Mouse (Mus musculus): Measurements from ENCODE around the gene Slc4a1. TPM values are rescaled to one million over a fixed set of nuclear protein-coding genes. Genes with fewer than 3 reads are reported as not detected.

The Slc4a1 gene
- polyA plus RNA-seq, 1 experiment from 2014 or later = 2.3 TPM

DNA sequence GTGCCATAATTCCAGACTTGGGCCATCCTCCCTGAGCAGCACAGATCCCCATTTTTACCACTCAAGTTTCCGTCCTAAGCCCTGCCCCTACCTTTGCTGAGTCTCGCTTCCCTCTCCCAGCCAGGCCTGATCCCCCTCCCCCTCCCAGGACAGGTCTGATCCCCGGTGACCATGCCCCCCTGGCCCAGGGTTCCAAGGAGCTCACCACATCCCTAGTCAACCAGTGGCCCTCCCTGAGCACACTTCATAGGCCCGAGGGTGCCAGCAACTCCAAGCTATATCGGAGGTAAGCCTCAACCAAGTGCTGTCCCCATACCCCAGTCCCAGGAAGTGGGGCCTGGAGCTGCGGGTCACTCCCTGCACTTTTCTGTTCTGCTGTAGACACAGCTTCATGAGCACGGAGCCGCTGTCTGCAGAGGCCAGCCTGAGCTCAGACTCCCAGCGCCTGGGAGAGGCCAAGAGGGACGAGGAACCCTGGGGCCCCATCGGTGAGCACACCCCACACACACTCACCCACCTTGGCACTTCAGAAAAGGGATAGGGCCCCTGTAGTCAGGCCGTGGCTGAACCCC, 34.6 kb upstream of the Slc4a1 start:
- ATAC-seq = no peak
- H3K9me3 ChIP-seq (replicated peaks; ENCODE audit: control insufficient read depth, low read length, poor library complexity, severe bottlenecking) = no peaks in the 10 kb centered on the region
- H3K4me1 ChIP-seq (ENCODE audit: control insufficient read depth, insufficient read depth, low read length) = peaks cover 34% of the 10 kb centered on the region
- H3K27ac ChIP-seq (ENCODE audit: low read length) = no peak overlapping the region
- no peak overlapping the region for H3K4me3 ChIP-seq (ENCODE audit: low read depth, low read length)
- H3K9ac ChIP-seq (ENCODE audit: low read depth, low read length) = no peak overlapping the region
- no peak overlapping the region for H3K4me2 ChIP-seq (ENCODE audit: low read length)
- H3K27me3 ChIP-seq (ENCODE audit: control insufficient read depth, insufficient read depth, low read depth, low read length) = no peaks in the 10 kb centered on the region
- peaks cover 30% of the 10 kb centered on the region for H3K36me3 ChIP-seq (ENCODE audit: control insufficient read depth, insufficient read depth, low read length)
- WGBS = 33% methylated on average over 12 of the region's 12 CpGs

- Histone ChIP-seq H3K4me3 (ENCODE audit: low read depth, low read length) (no peak overlapping the region), H3K4me2 (ENCODE audit: low read length) (no peak overlapping the region), H3K27me3 (ENCODE audit: control insufficient read depth, insufficient read depth, low read depth, low read length) (no peaks in the 10 kb centered on the region), H3K27ac (ENCODE audit: low read length) (no peak overlapping the region), H3K4me1 (ENCODE audit: control insufficient read depth, insufficient read depth, low read length) (peaks cover 34% of the 10 kb centered on the region), H3K9ac (ENCODE audit: low read depth, low read length) (no peak overlapping the region), H3K9me3 (replicated peaks; ENCODE audit: control insufficient read depth, low read length, poor library complexity, severe bottlenecking) (no peaks in the 10 kb centered on the region), H3K36me3 (ENCODE audit: control insufficient read depth, insufficient read depth, low read length) (peaks cover 27% of the 10 kb centered on the region)
- no peak for ATAC-seq
- 7% methylated on average over 34 of the region's 34 CpGs for WGBS
These were observed 33.6 kb upstream of the Slc4a1 start for GRCm38 (mm10) chr11:102399610-102400072.

DNA sequence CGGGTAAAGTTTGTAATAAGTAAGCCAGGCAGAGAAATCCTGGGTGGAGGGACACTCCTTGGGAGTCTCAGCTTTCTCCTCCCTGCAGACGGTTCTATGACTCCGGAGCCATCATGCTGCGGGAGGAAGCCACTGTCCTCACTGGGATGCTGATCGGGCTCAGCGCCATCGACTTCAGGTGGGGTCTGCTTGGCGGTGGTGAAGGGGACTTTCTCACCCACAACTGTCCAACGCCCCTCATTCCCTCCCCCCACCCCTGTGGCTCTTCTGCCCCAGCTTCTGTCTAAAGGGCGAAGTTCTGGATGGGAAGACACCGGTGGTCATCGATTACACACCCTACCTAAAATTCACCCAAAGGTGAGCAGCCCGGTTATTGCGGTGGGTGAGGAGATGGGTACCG, 33.1 kb upstream of the Slc4a1 start:
- 25% methylated on average over 14 of the region's 15 CpGs for WGBS
- Histone ChIP-seq H3K27ac (ENCODE audit: low read length) (no peak overlapping the region), H3K36me3 (ENCODE audit: control insufficient read depth, insufficient read depth, low read length) (peaks cover 23% of the 10 kb centered on the region), H3K27me3 (ENCODE audit: control insufficient read depth, insufficient read depth, low read depth, low read length) (no peaks in the 10 kb centered on the region), H3K9me3 (replicated peaks; ENCODE audit: control insufficient read depth, low read length, poor library complexity, severe bottlenecking) (no peaks in the 10 kb centered on the region), H3K4me1 (ENCODE audit: control insufficient read depth, insufficient read depth, low read length) (peaks cover 35% of the 10 kb centered on the region), H3K4me3 (ENCODE audit: low read depth, low read length) (no peak overlapping the region), H3K9ac (ENCODE audit: low read depth, low read length) (no peak overlapping the region), H3K4me2 (ENCODE audit: low read length) (no peak overlapping the region)
- no peak for ATAC-seq

- no peaks in the 10 kb centered on the region for H3K27me3 ChIP-seq (ENCODE audit: control insufficient read depth, insufficient read depth, low read depth, low read length)
- H3K9ac ChIP-seq (ENCODE audit: low read depth, low read length) = no peak overlapping the region; the same call in 1 of the 2 replicates
- no peak overlapping the region for H3K27ac ChIP-seq (ENCODE audit: low read length)
- H3K4me3 ChIP-seq (ENCODE audit: low read depth, low read length) = no peak overlapping the region
- no peaks in the 10 kb centered on the region for H3K9me3 ChIP-seq (replicated peaks; ENCODE audit: control insufficient read depth, low read length, poor library complexity, severe bottlenecking)
- WGBS = 80% methylated on average over 20 of the region's 20 CpGs
- peaks cover 18% of the 10 kb centered on the region for H3K36me3 ChIP-seq (ENCODE audit: control insufficient read depth, insufficient read depth, low read length)
- ATAC-seq = no peak
- peaks cover 35% of the 10 kb centered on the region for H3K4me1 ChIP-seq (ENCODE audit: control insufficient read depth, insufficient read depth, low read length)
- H3K4me2 ChIP-seq (ENCODE audit: low read length) = no peak overlapping the region
These were observed 32.2 kb upstream of the Slc4a1 start for GRCm38 (mm10) chr11:102398007-102398825.

DNA sequence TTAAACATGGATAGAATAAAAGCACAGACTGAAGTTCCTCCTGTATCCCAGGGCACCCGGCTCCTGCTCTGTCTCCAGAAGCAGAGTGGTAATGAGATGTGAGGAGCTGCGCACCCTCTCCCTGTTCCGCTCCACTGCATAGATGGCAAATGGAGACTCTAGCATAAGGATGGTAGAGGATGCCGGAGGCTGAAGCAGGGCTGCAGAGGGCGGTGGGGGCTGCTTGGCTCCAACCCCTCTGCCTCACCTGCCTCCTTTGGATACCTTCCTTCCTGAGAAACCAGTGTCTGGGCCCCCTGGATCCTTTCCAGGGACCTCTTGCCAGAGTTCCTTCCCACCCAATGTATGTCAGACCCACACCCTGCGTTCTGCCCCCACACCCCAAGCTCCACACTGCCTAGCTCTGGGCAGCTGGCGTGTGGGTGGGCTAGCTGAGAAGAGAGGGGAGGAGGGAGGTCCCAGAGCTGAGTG, 30.7 kb upstream of the Slc4a1 start:
- H3K36me3 ChIP-seq (ENCODE audit: control insufficient read depth, insufficient read depth, low read length) = peaks cover 12% of the 10 kb centered on the region; the same call in 1 of the 2 replicates
- peak overlapping the region; percentile 91 for H3K4me2 ChIP-seq (ENCODE audit: low read length)
- H3K4me3 ChIP-seq (ENCODE audit: low read depth, low read length) = no peak overlapping the region; the same call in 1 of the 2 replicates
- no peak overlapping the region for H3K27ac ChIP-seq (ENCODE audit: low read length)
- peak overlapping the region; percentile 42 for H3K9ac ChIP-seq (ENCODE audit: low read depth, low read length)
- 65% methylated on average over 7 of the region's 7 CpGs for WGBS
- H3K27me3 ChIP-seq (ENCODE audit: control insufficient read depth, insufficient read depth, low read depth, low read length) = no peaks in the 10 kb centered on the region
- no peak for ATAC-seq
- H3K9me3 ChIP-seq (replicated peaks; ENCODE audit: control insufficient read depth, low read length, poor library complexity, severe bottlenecking) = no peaks in the 10 kb centered on the region
- peaks cover 38% of the 10 kb centered on the region for H3K4me1 ChIP-seq (ENCODE audit: control insufficient read depth, insufficient read depth, low read length)

- peak overlapping the region; percentile 84; the same call in 1 of the 2 replicates for H3K4me3 ChIP-seq (ENCODE audit: low read depth, low read length)
- no peak for ATAC-seq
These were observed 30.3 kb upstream of the Slc4a1 start for GRCm38 (mm10) chr11:102396263-102396662.

GRCm38 (mm10) chr11:102395250-102395649, 29.2 kb upstream of the Slc4a1 start:
- Histone ChIP-seq H3K9me3 (replicated peaks; ENCODE audit: control insufficient read depth, low read length, poor library complexity, severe bottlenecking) (no peaks in the 10 kb centered on the region), H3K27ac (ENCODE audit: low read length) (peak overlapping the region; percentile 95), H3K4me3 (ENCODE audit: low read depth, low read length) (peak overlapping the region; percentile 84), H3K9ac (ENCODE audit: low read depth, low read length) (peak overlapping the region; percentile 96), H3K4me1 (ENCODE audit: control insufficient read depth, insufficient read depth, low read length) (peaks cover 38% of the 10 kb centered on the region), H3K36me3 (ENCODE audit: control insufficient read depth, insufficient read depth, low read length) (peaks cover 10% of the 10 kb centered on the region; the same call in 1 of the 2 replicates), H3K27me3 (ENCODE audit: control insufficient read depth, insufficient read depth, low read depth, low read length) (no peaks in the 10 kb centered on the region), H3K4me2 (ENCODE audit: low read length) (peak overlapping the region; percentile 91)
- ATAC-seq = no peak
- under 1% methylated on average over 5 of the region's 5 CpGs for WGBS

More at GRCm38 (mm10) chr11:102396263-102396662, 30.3 kb upstream of the Slc4a1 start:
- Histone ChIP-seq H3K9ac (ENCODE audit: low read depth, low read length) (peak overlapping the region; percentile 26; the same call in 1 of the 2 replicates), H3K4me1 (ENCODE audit: control insufficient read depth, insufficient read depth, low read length) (peaks cover 38% of the 10 kb centered on the region), H3K9me3 (replicated peaks; ENCODE audit: control insufficient read depth, low read length, poor library complexity, severe bottlenecking) (no peaks in the 10 kb centered on the region), H3K36me3 (ENCODE audit: control insufficient read depth, insufficient read depth, low read length) (peaks cover 10% of the 10 kb centered on the region; the same call in 1 of the 2 replicates), H3K4me2 (ENCODE audit: low read length) (peak overlapping the region; percentile 91), H3K27ac (ENCODE audit: low read length) (no peak overlapping the region), H3K27me3 (ENCODE audit: control insufficient read depth, insufficient read depth, low read depth, low read length) (no peaks in the 10 kb centered on the region)
- WGBS = 60% methylated on average over 6 of the region's 6 CpGs

DNA sequence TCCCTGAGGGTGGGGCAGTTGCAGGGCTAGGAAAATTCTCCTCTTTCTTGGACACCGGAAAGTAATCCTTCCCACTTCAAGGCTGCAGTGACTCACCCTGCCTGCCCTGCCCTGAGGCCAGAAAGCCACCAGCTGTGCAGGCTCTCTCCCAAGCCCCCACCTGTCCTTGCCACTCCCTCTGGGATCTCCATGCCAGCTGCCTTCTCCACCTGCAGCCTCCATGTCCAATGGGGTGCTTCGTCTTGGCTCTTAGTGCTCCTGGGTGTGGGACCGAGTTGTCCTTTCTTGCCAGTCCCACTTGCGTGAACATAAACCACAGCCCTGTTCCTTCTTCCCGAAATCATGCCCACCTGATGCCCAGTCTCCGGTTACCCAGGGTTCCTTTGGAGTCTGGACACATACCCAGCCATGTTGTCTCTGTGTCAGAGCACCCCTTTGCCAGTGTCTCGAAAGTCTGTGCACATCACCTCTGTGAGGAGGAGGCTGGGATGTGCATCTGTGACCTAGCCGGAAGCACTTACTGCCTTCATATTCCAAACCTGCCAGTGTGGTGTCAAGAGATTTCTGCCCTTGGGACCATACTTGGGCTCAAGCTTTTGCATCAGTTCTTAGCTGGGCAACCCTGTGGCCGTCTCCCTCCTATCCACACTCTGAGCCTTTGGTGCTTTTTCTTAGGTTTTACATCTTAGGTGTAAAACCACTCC, 28.6 kb upstream of the Slc4a1 start:
- H3K27ac ChIP-seq (ENCODE audit: low read length) = peak overlapping the region; percentile 95
- no peaks in the 10 kb centered on the region for H3K9me3 ChIP-seq (replicated peaks; ENCODE audit: control insufficient read depth, low read length, poor library complexity, severe bottlenecking)
- H3K27me3 ChIP-seq (ENCODE audit: control insufficient read depth, insufficient read depth, low read depth, low read length) = no peaks in the 10 kb centered on the region
- 60% methylated on average over 9 of the region's 9 CpGs for WGBS
- H3K4me3 ChIP-seq (ENCODE audit: low read depth, low read length) = peak overlapping the region; percentile 84
- H3K4me2 ChIP-seq (ENCODE audit: low read length) = peak overlapping the region; percentile 91
- H3K9ac ChIP-seq (ENCODE audit: low read depth, low read length) = peak overlapping the region; percentile 96
- ATAC-seq = no peak
- peaks cover 5% of the 10 kb centered on the region; the same call in 1 of the 2 replicates for H3K36me3 ChIP-seq (ENCODE audit: control insufficient read depth, insufficient read depth, low read length)
- H3K4me1 ChIP-seq (ENCODE audit: control insufficient read depth, insufficient read depth, low read length) = peaks cover 38% of the 10 kb centered on the region
